Mouse (Mus musculus) liver, postnatal 0 days (tissue): ENCODE data around the gene F9. TPM values are rescaled to one million over a fixed set of nuclear protein-coding genes. Genes with fewer than 3 reads are reported as not detected.
"Not testable (repeated sequence)": the region's sequence is repeated elsewhere in the genome, so short reads cannot be mapped to it uniquely, and the experiment has no call there.

Source experiments
- ATAC-seq: fragments of 200-750 bp; cut with Nextera tagmentation; 2 replicates; pipeline ENCODE4 v1.8.0; 2017; ENCODE audit warnings: mild to moderate bottlenecking, moderate library complexity
- DNase-seq: peaks from one replicate; pipeline ENCODE4 v3.0.0-alpha.2; 2016
- H3K27ac ChIP-seq: fragments of 300-500 bp; sonication (generic); 2 replicates; pipeline ENCODE4 v1.5.1; 2014; ENCODE audit warnings: antibody characterized with exemption, moderate library complexity, mild to moderate bottlenecking, low read depth
- H3K27me3 ChIP-seq: fragments of 300-500 bp; sonication (generic); 2 replicates; pipeline ENCODE4 v1.6.1; 2014; ENCODE audit warnings: low read length, control low read depth, mixed read lengths; ENCODE audit not compliant: insufficient read depth
- H3K36me3 ChIP-seq: fragments of 300-500 bp; sonication (generic); replicated peaks from 2 replicates; pipeline ENCODE4 v1.6.1; 2014; ENCODE audit warnings: mild to moderate bottlenecking, control low read depth, low read length, moderate library complexity, mixed read lengths; ENCODE audit not compliant: insufficient read depth
- H3K4me1 ChIP-seq: fragments of 300-500 bp; sonication (generic); 2 replicates; pipeline ENCODE4 v1.6.1; 2014; ENCODE audit warnings: antibody characterized with exemption, mild to moderate bottlenecking, control low read depth; ENCODE audit not compliant: insufficient read depth
- H3K4me2 ChIP-seq: fragments of 300-500 bp; sonication (generic); 2 replicates; pipeline ENCODE4 v1.6.1; 2014; ENCODE audit warnings: low read depth, mild to moderate bottlenecking, low read length, moderate library complexity, mixed read lengths
- H3K4me3 ChIP-seq: fragments of 300-500 bp; sonication (generic); 2 replicates; pipeline ENCODE4 v1.5.1; 2014; ENCODE audit warnings: low read depth, low read length
- H3K9ac ChIP-seq: fragments of 300-500 bp; sonication (generic); replicated peaks from 2 replicates; pipeline ENCODE4 v1.6.1; 2014; ENCODE audit warnings: mild to moderate bottlenecking, moderate library complexity
- H3K9me3 ChIP-seq: fragments of 300-500 bp; sonication (generic); 2 replicates; pipeline ENCODE4 v1.6.1; 2016; ENCODE audit warnings: mild to moderate bottlenecking, control low read depth, low read length, mixed read lengths
- CTCF ChIP-seq: sonication (generic); IDR thresholded peaks from 2 replicates; pipeline ENCODE4 v1.5.1; 2016; ENCODE audit warnings: antibody characterized with exemption, low read depth
- EP300 ChIP-seq: IDR thresholded peaks from 2 replicates; pipeline ENCODE4 v1.6.1; 2016; ENCODE audit warnings: antibody characterized with exemption, low read depth, mild to moderate bottlenecking
- WGBS: fragments of 180-500 bp; shearing (Covaris S2); extraction: QIAGEN DNeasy Blood & Tissue Kit; methylation state at CpG from one replicate; pipeline ENCODE4 v1.1.7; 2014; ENCODE audit not compliant: insufficient replicate concordance; 5-methylcytosine and 5-hydroxymethylcytosine counted together
- polyA plus RNA-seq: library from polyadenylated mRNA; unstranded; fragments of >200 nt; fragmentation: Nextera tagmentation; extraction: Ambion mirVana; gene quantifications from 2 replicates; pipeline ENCODE4 v1.2.1, GENCODE M21; 2015

F9 gene
- polyA plus RNA-seq = 13.9 and 15.7 TPM in 2 replicates

DNA sequence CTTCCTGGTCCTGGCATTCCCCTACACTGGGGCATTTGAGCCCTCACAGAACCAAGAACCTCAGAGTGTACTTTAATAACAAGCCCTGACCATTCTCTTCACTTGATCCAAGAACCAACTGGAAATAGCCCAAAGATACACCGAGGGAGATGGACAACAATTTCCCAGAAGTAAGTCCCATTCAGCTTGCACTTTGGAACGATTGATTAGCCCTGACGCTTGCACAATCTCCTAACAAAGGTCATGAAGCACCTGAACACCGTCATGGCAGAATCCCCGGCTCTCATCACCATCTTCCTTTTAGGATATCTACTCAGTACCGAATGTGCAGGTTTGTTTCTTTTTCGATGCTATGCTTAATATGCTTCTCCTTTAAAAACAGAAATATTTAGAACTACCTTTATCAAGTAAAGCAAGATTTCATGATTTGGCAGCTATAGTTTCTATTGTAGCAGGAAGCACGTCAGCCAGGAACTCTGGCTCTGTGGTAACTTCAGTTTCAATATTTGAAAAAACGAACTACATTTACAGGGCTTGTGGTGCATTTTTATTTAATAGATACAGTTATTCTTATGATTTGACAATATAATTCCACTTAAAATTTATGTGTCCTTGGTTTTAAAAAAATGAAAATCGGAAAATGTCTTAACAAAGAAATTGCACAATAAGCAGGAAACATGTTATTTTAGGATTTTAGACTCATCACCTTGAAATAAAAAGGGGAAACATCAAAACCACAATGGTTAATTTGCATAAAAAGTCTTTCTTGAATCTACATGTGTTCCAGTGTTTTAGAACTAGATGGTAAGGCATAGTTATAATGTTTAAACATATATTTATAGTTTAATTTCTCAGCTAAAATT lies at the start of gene F9:
TSS of gene F9 (plus strand) at position 244 of the 863 bp plus-strand sequence.
- Histone ChIP-seq H3K36me3 (no peaks in the 10 kb centered on the region), H3K9ac (no peak within 1 kb of the TSS), H3K4me3 (peak within 1 kb of the TSS; percentile 29), H3K27me3 (no peaks in the 10 kb centered on the region), H3K9me3 (no peaks in the 10 kb centered on the region), H3K4me2 (peak within 1 kb of the TSS; percentile 52), H3K27ac (peak within 1 kb of the TSS; percentile 69), H3K4me1 (no peaks in the 10 kb centered on the region)
- 40% methylated on average over 10 of the region's 10 CpGs for WGBS
- TF ChIP-seq CTCF = no peak
- TF ChIP-seq EP300 = peak; percentile 45; the same call in 1 of the 2 replicates
- ATAC-seq = peak; percentile 88
- peak; percentile 56 for DNase-seq

DNA sequence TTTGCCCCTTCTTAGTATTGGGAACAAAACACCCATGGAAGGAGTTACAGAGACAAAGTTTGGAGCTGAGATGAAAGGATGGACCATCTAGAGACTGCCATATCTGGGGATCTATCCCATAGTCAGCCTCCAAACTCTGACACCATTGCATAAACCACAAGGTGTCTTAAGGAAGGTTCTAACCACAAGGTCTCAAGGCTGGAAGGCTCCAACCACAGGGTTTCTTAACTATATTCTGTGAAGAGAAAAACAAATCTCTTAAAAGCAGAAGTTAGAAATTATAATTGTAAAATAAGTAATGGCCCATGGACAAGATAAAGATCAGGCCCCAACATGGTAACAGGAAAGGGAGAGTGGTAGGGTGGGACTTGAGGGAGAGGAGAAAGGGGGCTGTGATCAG lies 29.5 kb upstream of the F9 start:
- not testable (repeated sequence) for DNase-seq, H3K4me1 ChIP-seq, ATAC-seq, H3K27me3 ChIP-seq, H3K36me3 ChIP-seq, H3K4me3 ChIP-seq, H3K27ac ChIP-seq, H3K4me2 ChIP-seq, H3K9ac ChIP-seq, H3K9me3 ChIP-seq

DNA sequence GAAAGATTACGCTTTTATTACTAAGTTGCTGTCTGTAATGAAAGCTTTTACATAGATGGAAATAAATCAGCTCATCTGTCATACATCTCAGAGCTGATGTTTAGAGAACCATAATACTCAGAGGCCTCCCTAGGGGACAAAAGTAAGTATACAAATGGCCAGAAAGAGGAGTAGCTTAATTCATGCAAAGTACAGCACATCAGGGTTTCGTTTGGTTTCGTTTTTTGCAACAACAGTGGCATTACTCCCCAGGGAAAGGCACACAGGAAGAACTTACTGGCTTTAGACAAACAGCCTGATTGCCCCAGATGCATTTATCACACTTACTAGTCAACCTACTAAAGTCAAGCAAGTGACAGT lies 800 bp downstream of the F9 start:
- Histone ChIP-seq H3K27me3 (no peaks in the 10 kb centered on the region), H3K4me3 (peak overlapping the region; percentile 15), H3K4me1 (no peaks in the 10 kb centered on the region), H3K4me2 (peak overlapping the region; percentile 52), H3K9me3 (no peaks in the 10 kb centered on the region), H3K36me3 (no peaks in the 10 kb centered on the region), H3K9ac (no peak overlapping the region), H3K27ac (peak overlapping the region; percentile 34; the same call in 1 of the 2 replicates)
- ATAC-seq (0 out of 2 replicates have a peak, but pooled peaks have one; percentile 25), DNase-seq (no peak)
- no peak for TF ChIP-seq EP300
- no peak for TF ChIP-seq CTCF
- 38% methylated on average over 3 of the region's 3 CpGs for WGBS

DNA sequence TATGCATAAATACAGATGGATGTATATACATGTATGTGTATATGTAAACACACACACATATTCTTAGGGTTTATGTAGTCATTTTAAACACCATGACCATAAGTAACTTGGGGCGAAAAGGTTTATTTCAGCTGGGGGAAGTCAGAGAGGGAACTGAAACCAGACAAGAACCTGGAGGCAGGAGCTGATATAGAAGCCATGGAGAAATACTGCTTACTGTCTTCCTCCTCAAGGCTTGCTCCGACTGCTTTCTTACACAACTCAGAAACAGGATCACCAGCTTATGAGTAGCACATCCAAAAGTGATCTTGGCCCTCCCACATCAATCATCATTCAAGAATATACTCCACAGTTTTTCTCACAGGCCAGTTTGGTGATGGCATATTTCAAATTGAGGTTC lies 2.2 kb downstream of the F9 start:
- 56% methylated on average over 2 of the region's 2 CpGs for WGBS
- no peak for ATAC-seq
- H3K36me3 ChIP-seq = no peaks in the 10 kb centered on the region
- no peak overlapping the region for H3K27ac ChIP-seq
- no peak overlapping the region for H3K4me3 ChIP-seq
- no peaks in the 10 kb centered on the region for H3K9me3 ChIP-seq
- no peaks in the 10 kb centered on the region for H3K27me3 ChIP-seq
- no peaks in the 10 kb centered on the region for H3K4me1 ChIP-seq
- H3K9ac ChIP-seq = no peak overlapping the region
- H3K4me2 ChIP-seq = no peak overlapping the region
- TF ChIP-seq EP300 (no peak), CTCF (no peak)
- no peak for DNase-seq

DNA sequence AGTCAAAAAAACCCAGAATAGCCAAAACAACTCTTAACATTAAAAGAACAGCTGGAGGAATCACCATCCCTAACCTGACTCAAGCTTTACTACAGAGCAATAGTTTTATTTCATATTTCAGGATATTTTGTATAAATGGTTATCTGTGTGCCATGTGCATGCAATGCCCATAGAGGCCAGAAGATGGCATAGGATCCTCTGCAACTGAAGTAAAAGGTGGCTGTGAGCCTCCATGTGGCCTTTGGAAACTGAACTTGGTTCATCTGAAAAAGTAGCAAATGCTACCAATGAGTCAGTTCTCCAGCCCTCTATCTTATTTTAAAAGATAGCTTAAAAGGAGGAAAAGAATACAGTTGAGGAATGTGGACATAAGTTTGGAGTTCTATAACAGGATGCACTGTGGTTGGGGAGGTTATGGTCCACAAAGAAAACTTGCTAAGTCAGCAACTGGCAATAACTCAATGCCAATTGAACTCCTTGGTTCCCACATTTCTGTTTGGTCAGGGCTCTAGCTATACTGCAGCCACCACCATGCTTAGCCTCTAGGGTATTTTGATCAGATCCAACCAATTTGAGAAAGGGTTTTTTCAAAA lies 13.9 kb downstream of the F9 start:
- H3K4me1 ChIP-seq = no peaks in the 10 kb centered on the region
- TF ChIP-seq CTCF (peak; percentile 60), EP300 (no peak)
- H3K4me3 ChIP-seq = no peak overlapping the region
- no peaks in the 10 kb centered on the region for H3K27me3 ChIP-seq
- ATAC-seq (no peak), DNase-seq (peak; percentile 17)
- H3K4me2 ChIP-seq = no peak overlapping the region
- no peaks in the 10 kb centered on the region for H3K36me3 ChIP-seq
- no peak overlapping the region for H3K27ac ChIP-seq
- no peak overlapping the region for H3K9ac ChIP-seq
- H3K9me3 ChIP-seq = no peaks in the 10 kb centered on the region

DNA sequence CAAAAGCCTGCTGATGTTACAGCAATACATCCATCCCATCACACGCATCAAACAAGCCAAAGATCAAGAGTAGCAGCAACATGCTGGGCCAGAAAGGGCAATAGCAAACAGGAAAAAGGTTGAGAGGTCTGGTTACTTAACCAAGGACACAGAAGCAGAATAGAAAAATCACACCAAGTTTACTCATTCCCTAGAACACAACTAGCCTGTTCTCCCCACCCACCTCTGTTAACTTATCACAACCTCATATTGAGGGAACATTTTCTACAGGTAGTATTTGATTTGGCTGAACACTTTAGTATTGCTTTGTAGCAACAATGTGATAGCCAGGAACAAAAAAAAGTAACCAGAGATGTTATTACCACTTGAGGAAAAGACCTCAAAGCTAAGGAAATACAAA lies 15.3 kb downstream of the F9 start:
- ATAC-seq (peak; percentile 94), DNase-seq (no peak)
- Histone ChIP-seq H3K36me3 (no peaks in the 10 kb centered on the region), H3K27me3 (no peaks in the 10 kb centered on the region), H3K4me1 (no peaks in the 10 kb centered on the region), H3K9ac (no peak overlapping the region), H3K27ac (no peak overlapping the region), H3K4me3 (no peak overlapping the region), H3K4me2 (no peak overlapping the region), H3K9me3 (no peaks in the 10 kb centered on the region)
- TF ChIP-seq CTCF = no peak
- TF ChIP-seq EP300 = no peak
- 82% methylated on average over 1 of the region's 1 CpGs for WGBS
